Mouse (Mus musculus) lung, adult 2 months (tissue): ENCODE results near the gene Slc35a3.

Source experiments
- CTCF ChIP-seq: fragments of 200-500 bp; IDR thresholded peaks from 2 replicates; pipeline ENCODE4 v1.5.1; 2011; ENCODE audit warnings: mild to moderate bottlenecking, low read length, control low read depth; ENCODE audit not compliant: insufficient read depth
- POLR2A ChIP-seq: fragments of 200-500 bp; IDR thresholded peaks from 2 replicates; pipeline ENCODE4 v1.6.1; 2011; ENCODE audit warnings: low read depth, mild to moderate bottlenecking, control low read depth, low read length, borderline replicate concordance; ENCODE audit errors: extremely low read depth

- TF ChIP-seq CTCF (no peak), POLR2A (no peak)
Observed at GRCm38 (mm10) chr3:116634091-116634490, 78.5 kb downstream of the Slc35a3 start.
